Mouse (Mus musculus): ENCODE results near the gene Dnlz.

Gene Dnlz

DNA sequence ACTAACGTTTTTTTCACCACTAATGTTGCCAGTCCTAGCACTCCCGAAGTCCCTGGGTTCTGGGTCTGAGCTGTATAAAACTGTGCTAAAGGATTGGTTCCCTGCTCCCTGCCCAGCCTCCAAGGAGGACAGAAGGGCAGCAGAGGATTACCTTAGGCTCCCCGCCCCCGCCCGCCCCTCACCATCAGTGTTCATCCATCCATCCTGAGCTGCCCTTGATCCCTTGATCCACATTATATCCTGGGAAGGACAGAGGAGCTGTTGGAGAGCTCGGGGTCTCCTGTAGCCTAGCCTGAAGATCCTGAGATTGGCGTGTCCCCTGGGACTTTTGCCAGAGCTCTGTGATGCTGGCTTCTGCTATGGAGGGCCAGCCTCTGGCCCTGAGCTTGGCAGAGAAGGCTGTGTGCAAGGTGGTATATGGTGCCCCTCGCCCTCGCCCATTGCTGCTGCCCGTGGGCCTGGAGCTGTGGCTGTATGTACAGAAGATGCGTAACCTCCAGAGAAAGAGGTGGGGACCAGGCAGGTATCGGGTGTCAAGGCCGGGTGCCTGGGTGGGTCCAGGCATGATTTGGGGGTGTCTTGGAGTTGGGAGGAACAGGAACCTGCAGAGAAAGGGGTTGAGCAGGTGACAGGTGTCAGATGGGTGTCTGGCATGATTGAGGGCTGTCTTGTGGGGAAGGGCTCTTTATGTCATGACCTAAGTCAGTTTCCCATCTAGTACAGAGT lies 32.2 kb downstream of the Dnlz start:
- no peak for DNase-seq

DNA sequence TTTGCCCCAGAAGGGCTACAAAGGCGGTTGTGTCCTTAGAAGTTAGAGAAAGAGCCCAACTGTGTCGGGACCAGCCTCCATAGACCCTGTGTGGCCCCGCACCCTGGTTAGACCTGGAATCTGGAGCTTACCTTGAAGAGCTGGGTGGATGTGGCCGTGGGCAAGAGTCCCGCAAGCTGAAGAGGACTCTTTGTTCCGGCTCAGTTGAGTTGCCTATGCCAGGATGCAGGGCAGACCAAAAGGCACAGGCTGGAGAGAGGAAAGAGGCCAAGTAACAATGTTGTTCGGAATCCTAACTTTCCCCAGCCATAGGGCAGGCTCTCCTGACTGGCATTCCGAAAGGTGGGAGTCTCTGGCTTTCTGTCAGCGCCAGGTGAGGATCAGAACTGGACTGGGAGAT lies 32.8 kb downstream of the Dnlz start:
- DNase-seq: no peak

- no peak for DNase-seq
Observed at GRCm38 (mm10) chr2:26317991-26318672, 33.8 kb downstream of the Dnlz start.

GRCm38 (mm10) chr2:26317371-26317770 lies 34.5 kb downstream of the Dnlz start:
- DNase-seq: no peak

GRCm38 (mm10) chr2:26316576-26317246 lies 35.2 kb downstream of the Dnlz start:
- DNase-seq: no peak

- DNase-seq: peak; percentile 82
Observed at GRCm38 (mm10) chr2:26315925-26316311, 36.0 kb downstream of the Dnlz start.

GRCm38 (mm10) chr2:26315072-26315924 lies 36.6 kb downstream of the Dnlz start, which contains the start of gene Gpsm1:
Gpsm1 (plus strand) TSS chr2:26315515.
- DNase-seq: peak; percentile 81

- peak; percentile 86 for DNase-seq
Observed at GRCm38 (mm10) chr2:26314281-26315071, 37.4 kb downstream of the Dnlz start.

DNA sequence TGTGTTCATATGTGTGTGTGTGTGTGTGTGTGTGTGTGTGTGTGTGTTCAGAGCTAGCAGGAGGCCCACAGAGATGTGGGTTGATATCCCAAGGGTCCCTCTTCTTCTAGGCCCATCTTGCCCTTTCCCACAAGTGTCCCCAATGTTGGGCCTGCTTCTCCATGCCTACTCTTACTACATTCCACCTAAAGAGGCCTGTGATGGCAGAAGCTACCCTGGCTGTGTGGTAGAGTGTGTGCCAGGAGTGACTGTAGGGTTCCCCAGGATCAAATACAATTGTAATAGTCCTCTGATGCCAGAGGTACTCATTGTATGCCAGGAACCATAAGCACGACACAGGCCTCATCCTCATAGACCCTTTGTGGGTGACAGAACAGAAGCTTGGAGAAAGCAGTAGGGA lies 38.5 kb downstream of the Dnlz start:
- no peak for DNase-seq

DNA sequence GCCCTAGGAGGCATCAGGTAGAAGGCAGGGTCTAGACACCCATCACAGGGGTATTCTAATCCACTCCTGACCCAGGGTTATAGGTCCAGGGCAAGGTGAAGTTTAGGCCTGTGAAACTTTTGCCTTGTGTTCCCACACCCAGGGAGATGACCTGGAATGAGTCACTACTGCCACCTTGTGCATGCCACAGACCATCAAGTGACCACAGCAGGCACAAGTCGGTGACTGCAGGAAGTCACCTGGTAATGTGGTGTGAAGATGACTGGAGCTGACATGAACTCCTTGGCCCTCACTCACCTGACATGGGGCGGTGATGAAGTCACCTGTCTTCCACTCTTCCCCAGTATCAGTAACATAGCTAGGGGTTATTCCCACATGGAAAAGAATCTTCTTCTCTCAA lies 39.1 kb downstream of the Dnlz start:
- peak; percentile 48 for DNase-seq

DNA sequence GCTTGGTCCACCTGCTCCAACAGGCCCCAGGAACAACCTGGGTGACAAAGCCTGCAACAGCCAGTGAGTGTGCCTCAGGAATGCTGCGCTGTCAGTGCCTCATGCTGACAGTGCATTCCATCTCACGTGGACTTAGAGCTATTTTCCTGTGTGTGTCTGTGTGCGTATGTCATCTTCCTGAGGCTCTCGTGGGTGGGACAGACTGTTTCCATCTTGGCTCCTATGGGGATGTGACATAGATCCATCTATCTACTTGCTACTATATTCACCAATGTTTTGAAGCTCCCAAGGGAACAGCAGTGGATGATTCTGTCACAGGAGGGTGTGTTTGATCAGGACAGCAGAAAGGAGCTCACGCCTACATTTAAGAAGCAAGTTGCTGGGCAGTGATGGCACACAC lies 40.0 kb downstream of the Dnlz start:
- DNase-seq: no peak

DNA sequence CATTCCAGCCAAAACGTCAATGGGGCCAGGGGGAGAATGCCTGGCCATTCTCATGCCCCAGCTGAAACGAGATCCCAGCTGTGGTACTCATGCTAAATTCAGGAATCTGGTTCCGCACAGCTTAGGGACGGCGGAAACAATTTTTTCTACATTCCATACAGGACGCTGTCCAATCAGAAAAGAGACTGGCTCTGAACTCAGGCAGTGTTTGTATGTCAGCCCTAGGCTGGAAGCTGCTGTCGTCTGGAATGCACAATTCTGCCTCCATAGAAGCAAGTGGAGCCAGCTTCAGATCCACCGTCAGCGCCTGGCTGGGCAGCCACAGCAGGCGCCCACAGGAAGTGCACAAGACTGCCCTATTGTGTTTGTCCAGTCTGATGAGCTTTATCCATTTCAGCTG lies 42.2 kb downstream of the Dnlz start:
- no peak for DNase-seq

DNA sequence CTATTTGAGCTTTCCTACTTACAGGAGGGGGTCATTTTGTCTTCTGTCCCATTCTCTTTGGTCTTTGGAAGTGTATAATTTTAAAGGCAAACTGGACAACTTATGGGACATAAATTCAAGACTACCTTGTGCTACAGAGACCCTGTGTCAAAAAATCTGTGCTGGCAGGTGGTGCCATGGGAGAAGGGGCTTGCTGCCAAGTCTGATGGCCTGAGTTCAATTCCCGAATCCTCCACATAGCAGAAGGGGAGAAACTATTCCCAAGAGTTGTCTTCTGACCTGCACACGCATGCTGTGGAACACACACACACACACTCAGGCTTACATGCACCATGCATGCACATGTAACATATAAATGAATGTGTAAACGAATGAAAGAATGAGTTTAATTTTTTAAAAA lies 45.2 kb downstream of the Dnlz start:
- DNase-seq: no peak

- no peak for DNase-seq
Observed at GRCm38 (mm10) chr2:26305555-26305954, 46.4 kb downstream of the Dnlz start.

GRCm38 (mm10) chr2:26304711-26305110 lies 47.2 kb downstream of the Dnlz start:
- DNase-seq: no peak

- no peak for DNase-seq
Observed at GRCm38 (mm10) chr2:26302005-26302503, 49.9 kb downstream of the Dnlz start.

DNA sequence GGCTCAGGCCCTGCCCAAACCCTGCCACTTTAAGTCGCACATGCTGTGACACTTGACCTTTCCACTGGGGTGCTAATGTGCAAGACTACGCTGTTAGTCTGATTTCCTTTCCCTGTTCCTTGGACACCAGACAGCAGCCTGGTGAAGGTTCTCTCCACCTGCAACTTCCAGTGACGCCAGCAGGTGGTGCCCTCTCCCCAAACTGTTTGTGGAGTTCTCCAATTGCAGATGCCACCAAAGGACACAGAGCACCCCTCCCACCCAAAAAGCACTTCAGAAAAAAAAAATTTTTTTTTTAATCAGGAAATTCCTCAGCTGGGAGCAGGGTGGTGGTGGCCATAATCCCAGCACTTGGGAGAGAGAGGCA lies 51.1 kb downstream of the Dnlz start:
- DNase-seq: peak; percentile 91

DNA sequence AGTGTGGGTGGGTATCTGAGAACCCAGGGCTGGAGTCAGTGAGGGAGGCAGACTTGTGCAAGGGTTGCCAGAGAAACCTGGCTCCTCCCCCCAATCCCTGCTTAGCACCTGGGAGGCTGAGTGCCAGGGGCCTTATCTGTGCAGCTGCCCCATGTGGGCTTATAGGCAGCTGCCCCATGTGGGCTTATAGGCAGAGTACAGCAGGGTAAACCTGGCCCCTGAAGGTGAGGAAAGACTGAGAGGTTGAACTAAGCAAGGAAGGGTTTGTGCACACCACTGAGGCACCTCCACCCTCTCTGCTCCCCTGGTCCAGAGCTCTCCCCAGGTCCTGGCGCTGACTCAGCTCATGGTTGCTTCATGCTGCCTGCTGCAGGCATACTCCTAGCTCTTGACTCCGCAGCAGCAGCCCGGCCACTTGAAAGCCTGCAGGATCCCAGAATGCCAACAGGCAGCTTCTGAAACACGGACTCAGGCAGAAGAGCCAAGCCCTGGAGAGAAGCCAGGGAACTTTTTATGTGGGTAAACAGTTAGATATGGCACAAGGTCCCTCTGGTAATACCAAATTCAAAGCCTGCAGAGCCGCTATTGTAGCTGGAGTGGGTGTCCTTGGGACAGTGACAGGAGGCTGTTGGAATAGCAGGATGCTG lies 51.6 kb downstream of the Dnlz start:
- peak; percentile 59 for DNase-seq

GRCm38 (mm10) chr2:26299336-26299735 lies 52.6 kb downstream of the Dnlz start:
- DNase-seq: peak; percentile 70

- peak; percentile 30 for DNase-seq
Observed at GRCm38 (mm10) chr2:26298856-26299230, 53.1 kb downstream of the Dnlz start.

- DNase-seq: peak; percentile 47
Observed at GRCm38 (mm10) chr2:26298208-26298855, 53.6 kb downstream of the Dnlz start.
